Mouse (Mus musculus) intestine, postnatal 0 days (tissue): ENCODE measurements at regions not wholly inside any gene's neighbourhood (a gene's known extent, or its start where the extent isn't known, plus 50 kb on each side); places are given as distances from the start of the nearest gene placed in this dataset.
A peak's percentile ranks its signal among the peaks of the same experiment; 100 is the strongest.

ENCODE experiments used
- ATAC-seq: fragments of 200-750 bp; cut with Nextera tagmentation; 2 replicates; pipeline ENCODE4 v1.8.0; 2017; ENCODE audit warnings: mild to moderate bottlenecking, moderate TSS enrichment, moderate library complexity
- H3K27ac ChIP-seq: fragments of 300-500 bp; sonication (generic); 2 replicates; pipeline ENCODE4 v1.5.1; 2014; ENCODE audit warnings: mild to moderate bottlenecking, low read depth, low read length, moderate library complexity
- H3K27me3 ChIP-seq: fragments of 300-500 bp; sonication (generic); replicated peaks from 2 replicates; pipeline ENCODE4 v1.6.1; 2014; ENCODE audit warnings: low read length, mixed read lengths; ENCODE audit not compliant: control insufficient read depth, insufficient read depth
- H3K36me3 ChIP-seq: fragments of 300-500 bp; sonication (generic); 2 replicates; pipeline ENCODE4 v1.6.1; 2014; ENCODE audit warnings: mild to moderate bottlenecking, moderate library complexity; ENCODE audit not compliant: control insufficient read depth, insufficient read depth
- H3K4me1 ChIP-seq: fragments of 300-500 bp; sonication (generic); replicated peaks from 2 replicates; pipeline ENCODE4 v1.6.1; 2014; ENCODE audit warnings: antibody characterized with exemption, low read length, mixed read lengths; ENCODE audit not compliant: control insufficient read depth, insufficient read depth
- H3K4me2 ChIP-seq: fragments of 300-500 bp; sonication (generic); replicated peaks from 2 replicates; pipeline ENCODE4 v1.6.1; 2014; ENCODE audit warnings: low read depth, mild to moderate bottlenecking, moderate library complexity
- H3K4me3 ChIP-seq: fragments of 300-500 bp; sonication (generic); 2 replicates; pipeline ENCODE4 v1.5.1; 2014; ENCODE audit warnings: low read depth, low read length
- H3K9ac ChIP-seq: fragments of 300-500 bp; sonication (generic); 2 replicates; pipeline ENCODE4 v1.6.1; 2014; ENCODE audit warnings: mild to moderate bottlenecking, low read depth, low read length
- H3K9me3 ChIP-seq: fragments of 300-500 bp; sonication (generic); 2 replicates; pipeline ENCODE4 v1.6.1; 2016; ENCODE audit warnings: mixed run types; ENCODE audit not compliant: control insufficient read depth
- CTCF ChIP-seq: sonication (generic); IDR thresholded peaks from 2 replicates; pipeline ENCODE4 v1.5.1; 2016; ENCODE audit warnings: low read depth, mild to moderate bottlenecking, control low read depth, antibody characterized with exemption, moderate library complexity
- WGBS: fragments of 180-500 bp; shearing (Covaris S2); extraction: QIAGEN DNeasy Blood & Tissue Kit; methylation state at CpG from one replicate; pipeline ENCODE4 v1.1.7; 2014; 5-methylcytosine and 5-hydroxymethylcytosine counted together

GRCm38 (mm10) chr12:32758150-32758549 is 61.2 kb upstream of the Nampt start:
- Histone ChIP-seq H3K4me3 (no peak overlapping the region), H3K4me2 (no peak overlapping the region), H3K9me3 (no peaks in the 10 kb centered on the region), H3K4me1 (no peaks in the 10 kb centered on the region), H3K9ac (no peak overlapping the region), H3K27me3 (no peaks in the 10 kb centered on the region), H3K36me3 (no peaks in the 10 kb centered on the region), H3K27ac (no peak overlapping the region)
- 70% methylated on average over 2 of the region's 2 CpGs for WGBS
- no peak for ATAC-seq
- no peak for TF ChIP-seq CTCF

GRCm38 (mm10) chr12:32760627-32761026 is 58.7 kb upstream of the Nampt start:
- Histone ChIP-seq H3K4me3 (no peak overlapping the region), H3K9me3 (no peaks in the 10 kb centered on the region), H3K4me1 (0 out of 2 replicates have a peak, but pooled peaks cover 8% of the 10 kb centered on the region), H3K9ac (no peak overlapping the region), H3K27ac (no peak overlapping the region), H3K36me3 (no peaks in the 10 kb centered on the region), H3K27me3 (no peaks in the 10 kb centered on the region), H3K4me2 (no peak overlapping the region)
- 80% methylated on average over 3 of the region's 3 CpGs for WGBS
- TF ChIP-seq CTCF, result no peak
- no peak for ATAC-seq

GRCm38 (mm10) chr12:32761055-32761454 is 58.3 kb upstream of the Nampt start:
- no peak overlapping the region for H3K4me3 ChIP-seq
- H3K9me3 ChIP-seq, result no peaks in the 10 kb centered on the region
- no peaks in the 10 kb centered on the region for H3K27me3 ChIP-seq
- H3K4me2 ChIP-seq, result no peak overlapping the region
- H3K36me3 ChIP-seq, result no peaks in the 10 kb centered on the region
- H3K9ac ChIP-seq, result no peak overlapping the region
- H3K4me1 ChIP-seq, result 0 out of 2 replicates have a peak, but pooled peaks cover 8% of the 10 kb centered on the region
- no peak overlapping the region for H3K27ac ChIP-seq
- no peak for ATAC-seq
- no peak for TF ChIP-seq CTCF
- WGBS, result 46% methylated on average over 3 of the region's 3 CpGs

GRCm38 (mm10) chr12:32764271-32764670 is 55.1 kb upstream of the Nampt start:
- ATAC-seq, result peak; percentile 95
- 37% methylated on average over 3 of the region's 3 CpGs for WGBS
- peak overlapping the region; percentile 69 for H3K27ac ChIP-seq
- no peak overlapping the region for H3K9ac ChIP-seq
- H3K27me3 ChIP-seq, result no peaks in the 10 kb centered on the region
- H3K4me2 ChIP-seq, result no peak overlapping the region; the same call in 1 of the 2 replicates
- H3K4me3 ChIP-seq, result no peak overlapping the region
- TF ChIP-seq CTCF, result no peak
- H3K9me3 ChIP-seq, result no peaks in the 10 kb centered on the region
- H3K4me1 ChIP-seq, result peaks cover 13% of the 10 kb centered on the region; the same call in 1 of the 2 replicates
- no peaks in the 10 kb centered on the region for H3K36me3 ChIP-seq

GRCm38 (mm10) chr12:32764747-32765146 is 54.6 kb upstream of the Nampt start:
- Histone ChIP-seq H3K4me3 (no peak overlapping the region), H3K36me3 (no peaks in the 10 kb centered on the region), H3K9me3 (no peaks in the 10 kb centered on the region), H3K4me2 (no peak overlapping the region; the same call in 1 of the 2 replicates), H3K9ac (no peak overlapping the region), H3K27me3 (no peaks in the 10 kb centered on the region), H3K27ac (peak overlapping the region; percentile 69), H3K4me1 (peaks cover 13% of the 10 kb centered on the region; the same call in 1 of the 2 replicates)
- WGBS, result 61% methylated on average over 7 of the region's 7 CpGs
- ATAC-seq, result peak; percentile 40
- TF ChIP-seq CTCF, result no peak

GRCm38 (mm10) chr12:32765861-32766260 is 53.5 kb upstream of the Nampt start:
- H3K36me3 ChIP-seq, result no peaks in the 10 kb centered on the region
- no peak overlapping the region for H3K4me3 ChIP-seq
- peaks cover 13% of the 10 kb centered on the region; the same call in 1 of the 2 replicates for H3K4me1 ChIP-seq
- ATAC-seq, result no peak
- H3K9me3 ChIP-seq, result no peaks in the 10 kb centered on the region
- no peak overlapping the region for H3K9ac ChIP-seq
- no peak for TF ChIP-seq CTCF
- H3K27me3 ChIP-seq, result no peaks in the 10 kb centered on the region
- no peak overlapping the region for H3K27ac ChIP-seq
- H3K4me2 ChIP-seq, result no peak overlapping the region

GRCm38 (mm10) chr12:32766575-32766974 is 52.8 kb upstream of the Nampt start:
- H3K36me3 ChIP-seq, result no peaks in the 10 kb centered on the region
- 43% methylated on average over 3 of the region's 3 CpGs for WGBS
- H3K9me3 ChIP-seq, result no peaks in the 10 kb centered on the region
- H3K4me3 ChIP-seq, result no peak overlapping the region
- no peak for ATAC-seq
- H3K9ac ChIP-seq, result no peak overlapping the region
- no peak for TF ChIP-seq CTCF
- H3K27me3 ChIP-seq, result no peaks in the 10 kb centered on the region
- H3K27ac ChIP-seq, result no peak overlapping the region
- H3K4me1 ChIP-seq, result peaks cover 13% of the 10 kb centered on the region; the same call in 1 of the 2 replicates
- no peak overlapping the region for H3K4me2 ChIP-seq
